Mouse (Mus musculus) midbrain, embryonic 14.5 days (tissue): ENCODE measurements at regions not wholly inside any gene's neighbourhood (a gene's known extent, or its start where the extent isn't known, plus 50 kb on each side); places are given as distances from the start of the nearest gene placed in this dataset.

ENCODE experiments used
- ATAC-seq: fragments of 200-750 bp; cut with Nextera tagmentation; 2 replicates; pipeline ENCODE4 v1.8.0; 2017; ENCODE audit warnings: moderate number of reproducible peaks, moderate library complexity; ENCODE audit not compliant: low FRiP score, low TSS enrichment
- DNase-seq: peaks from one replicate; pipeline ENCODE4 v3.0.0-alpha.2; 2015
- H3K27ac ChIP-seq: fragments of 300-500 bp; sonication (generic); replicated peaks from 2 replicates; pipeline ENCODE4 v1.5.1; 2014; ENCODE audit warnings: mild to moderate bottlenecking, low read depth, low read length, moderate library complexity
- H3K27me3 ChIP-seq: fragments of 300-500 bp; sonication (generic); 2 replicates; pipeline ENCODE4 v1.6.1; 2014; ENCODE audit warnings: low read length, control low read depth, mixed read lengths; ENCODE audit not compliant: control insufficient read depth, insufficient read depth
- H3K36me3 ChIP-seq: fragments of 300-500 bp; sonication (generic); 2 replicates; pipeline ENCODE4 v1.6.1; 2014; ENCODE audit warnings: low read length, control low read depth; ENCODE audit not compliant: control insufficient read depth, insufficient read depth
- H3K4me1 ChIP-seq: fragments of 300-500 bp; sonication (generic); 2 replicates; pipeline ENCODE4 v1.6.1; 2014; ENCODE audit warnings: mild to moderate bottlenecking, antibody characterized with exemption, low read length, control low read depth; ENCODE audit not compliant: control insufficient read depth, insufficient read depth
- H3K4me2 ChIP-seq: fragments of 300-500 bp; sonication (generic); 2 replicates; pipeline ENCODE4 v1.6.1; 2014; ENCODE audit warnings: mild to moderate bottlenecking, low read length, moderate library complexity
- H3K4me3 ChIP-seq: fragments of 300-500 bp; sonication (generic); replicated peaks from 2 replicates; pipeline ENCODE4 v1.5.1; 2014; ENCODE audit warnings: low read depth, low read length
- H3K9ac ChIP-seq: fragments of 300-500 bp; sonication (generic); replicated peaks from 2 replicates; pipeline ENCODE4 v1.6.1; 2014; ENCODE audit warnings: mild to moderate bottlenecking, low read length, moderate library complexity
- H3K9me3 ChIP-seq: fragments of 300-500 bp; sonication (generic); 2 replicates; pipeline ENCODE4 v1.6.1; 2016; ENCODE audit warnings: low read length, control low read depth, mixed read lengths; ENCODE audit not compliant: control insufficient read depth
- WGBS: fragments of 180-500 bp; shearing (Covaris S2); extraction: QIAGEN DNeasy Blood & Tissue Kit; methylation state at CpG from one replicate; pipeline ENCODE4 v1.1.7; 2014; 5-methylcytosine and 5-hydroxymethylcytosine counted together

DNA sequence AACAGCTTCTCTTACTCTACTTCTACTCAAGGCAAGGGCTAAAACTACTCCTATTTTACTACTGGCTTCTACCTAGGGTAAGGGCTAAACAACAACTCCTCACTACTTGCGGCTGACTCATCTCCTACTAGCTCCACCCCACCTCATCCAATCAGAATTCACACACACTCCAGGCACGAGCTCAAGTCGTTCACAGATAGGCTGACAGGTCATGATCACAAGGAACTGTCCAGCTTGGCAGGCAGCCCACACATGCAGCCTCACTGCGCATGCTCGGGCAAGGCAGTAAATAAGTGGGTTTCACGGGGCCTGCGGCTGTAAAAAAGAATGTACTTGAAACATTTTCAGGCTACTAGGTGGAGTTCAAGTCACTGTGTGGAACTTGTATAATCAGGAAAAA lies 197.6 kb downstream of the Ccdc50 start:
- H3K27ac ChIP-seq = no peak overlapping the region
- H3K27me3 ChIP-seq = no peaks in the 10 kb centered on the region
- WGBS = 60% methylated on average over 7 of the region's 7 CpGs
- no peak for DNase-seq
- ATAC-seq = no peak
- H3K36me3 ChIP-seq = no peaks in the 10 kb centered on the region
- no peaks in the 10 kb centered on the region for H3K9me3 ChIP-seq
- no peak overlapping the region for H3K4me2 ChIP-seq
- no peak overlapping the region for H3K9ac ChIP-seq
- H3K4me1 ChIP-seq = no peaks in the 10 kb centered on the region
- H3K4me3 ChIP-seq = no peak overlapping the region

DNA sequence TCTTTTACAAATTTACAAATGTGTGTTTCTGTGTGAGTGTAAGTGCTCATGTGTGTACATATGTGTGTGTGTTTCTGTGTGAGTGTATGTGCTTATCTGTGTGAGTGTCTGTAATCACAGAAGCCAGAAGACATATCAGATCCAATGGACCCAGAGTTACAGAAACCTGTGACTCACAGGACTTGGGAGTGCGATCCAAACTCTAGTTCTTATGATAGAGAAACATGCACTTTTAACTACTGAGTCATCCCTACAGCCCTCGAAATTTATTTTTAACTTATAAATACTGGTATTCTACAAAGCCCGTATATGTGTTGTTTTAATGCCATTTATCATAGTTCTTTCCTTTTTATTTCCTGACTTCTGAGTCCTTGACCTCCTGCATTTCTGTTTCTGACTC lies 220.7 kb downstream of the Ccdc50 start:
- DNase-seq (no peak), ATAC-seq (no peak)
- H3K9me3 ChIP-seq = no peaks in the 10 kb centered on the region
- H3K36me3 ChIP-seq = no peaks in the 10 kb centered on the region
- 91% methylated on average over 3 of the region's 3 CpGs for WGBS
- no peak overlapping the region for H3K9ac ChIP-seq
- H3K4me2 ChIP-seq = no peak overlapping the region
- H3K4me3 ChIP-seq = no peak overlapping the region
- H3K27me3 ChIP-seq = no peaks in the 10 kb centered on the region
- H3K27ac ChIP-seq = no peak overlapping the region
- no peaks in the 10 kb centered on the region for H3K4me1 ChIP-seq

DNA sequence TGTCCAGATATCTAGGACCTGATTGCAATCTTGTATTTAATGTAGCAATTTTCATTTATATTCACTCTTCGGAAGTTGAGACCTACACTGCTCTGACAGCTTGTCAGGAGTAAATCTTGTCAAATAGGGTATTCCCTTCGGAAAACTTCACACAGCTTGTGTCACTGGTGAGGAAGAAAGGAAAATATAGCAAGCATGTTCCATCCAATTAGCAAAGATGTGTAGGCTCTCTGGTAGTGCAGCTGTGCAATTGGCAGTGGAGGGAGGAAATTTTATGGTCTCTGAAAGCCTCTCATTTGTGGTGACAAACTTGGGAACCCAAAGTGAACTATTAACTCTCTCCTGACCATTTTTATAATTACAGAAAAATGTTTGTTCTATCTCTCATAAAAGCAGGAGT lies 252.6 kb downstream of the Ccdc50 start:
- H3K27me3 ChIP-seq = no peaks in the 10 kb centered on the region
- H3K9me3 ChIP-seq = no peaks in the 10 kb centered on the region
- WGBS = 49% methylated on average over 2 of the region's 2 CpGs
- no peaks in the 10 kb centered on the region for H3K4me1 ChIP-seq
- no peak overlapping the region for H3K27ac ChIP-seq
- H3K4me3 ChIP-seq = no peak overlapping the region
- peak; percentile 23 for DNase-seq
- H3K9ac ChIP-seq = no peak overlapping the region
- H3K36me3 ChIP-seq = no peaks in the 10 kb centered on the region
- H3K4me2 ChIP-seq = no peak overlapping the region
- no peak for ATAC-seq

DNA sequence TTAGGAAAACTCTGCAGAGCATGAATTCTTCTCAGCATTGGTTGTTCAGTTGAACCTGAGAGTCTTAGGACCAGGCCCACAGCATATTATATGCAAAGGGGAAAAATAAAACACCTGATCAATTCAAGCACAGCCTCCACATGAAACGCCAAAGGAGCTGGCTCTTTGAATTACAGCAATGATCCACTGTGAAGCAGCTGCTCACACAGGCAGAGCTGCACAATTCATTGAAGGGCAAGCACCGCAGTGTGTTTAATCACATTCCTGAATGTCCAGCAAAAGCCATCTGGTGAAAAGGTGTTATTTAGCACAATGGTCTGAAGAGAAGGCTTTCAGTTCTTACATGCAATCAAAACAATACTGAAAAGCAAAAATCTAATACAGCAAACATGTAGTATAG lies 289.6 kb downstream of the Ccdc50 start:
- DNase-seq = peak; percentile 28
- Histone ChIP-seq H3K27me3 (no peaks in the 10 kb centered on the region), H3K4me2 (no peak overlapping the region), H3K4me3 (no peak overlapping the region), H3K9me3 (no peaks in the 10 kb centered on the region), H3K9ac (no peak overlapping the region), H3K36me3 (no peaks in the 10 kb centered on the region), H3K4me1 (no peaks in the 10 kb centered on the region), H3K27ac (no peak overlapping the region)
- ATAC-seq = no peak
- WGBS = 36% methylated on average over 2 of the region's 2 CpGs

DNA sequence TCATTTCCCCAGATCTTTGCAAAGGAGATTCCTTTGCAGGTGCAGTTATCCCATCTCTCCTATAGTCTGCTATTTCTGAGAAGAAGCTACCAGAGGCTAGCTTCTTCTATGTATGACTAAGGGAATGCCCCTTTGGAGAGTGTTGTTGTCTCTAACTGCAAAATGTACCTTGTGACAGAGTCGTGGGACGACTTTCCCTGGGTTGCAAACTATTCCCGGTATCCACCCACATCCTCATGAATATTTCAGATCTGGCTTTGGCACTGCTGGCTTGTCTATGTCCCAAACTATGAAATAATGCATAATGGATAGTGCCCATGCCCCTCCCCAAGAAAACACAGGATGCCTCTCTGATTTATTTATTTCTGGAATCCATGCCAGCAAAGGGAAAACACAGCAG lies 294.3 kb downstream of the Ccdc50 start:
- Histone ChIP-seq H3K9me3 (no peaks in the 10 kb centered on the region), H3K4me2 (no peak overlapping the region), H3K36me3 (no peaks in the 10 kb centered on the region), H3K4me1 (no peaks in the 10 kb centered on the region), H3K27ac (no peak overlapping the region), H3K4me3 (no peak overlapping the region), H3K9ac (no peak overlapping the region), H3K27me3 (no peaks in the 10 kb centered on the region)
- WGBS = 75% methylated on average over 3 of the region's 3 CpGs
- DNase-seq (no peak), ATAC-seq (no peak)

DNA sequence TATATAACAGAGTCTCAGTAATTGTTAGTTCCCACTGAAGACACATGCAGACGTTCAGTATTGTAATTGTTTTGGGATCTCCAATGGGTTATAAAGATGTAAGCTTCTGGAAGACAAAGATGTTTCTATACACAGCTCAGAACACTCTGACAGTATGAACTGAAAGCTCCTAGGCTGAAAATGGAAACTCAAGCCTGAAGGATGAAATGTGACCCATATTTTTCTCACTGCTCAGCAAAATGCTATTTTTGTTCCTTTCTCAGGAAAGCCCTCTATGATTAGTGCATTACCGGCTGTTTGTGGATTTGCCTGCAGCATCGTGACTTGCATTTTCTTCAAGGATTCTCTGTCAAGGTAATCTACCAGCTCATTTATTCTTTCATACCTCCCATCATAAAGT lies 295.2 kb downstream of the Ccdc50 start:
- H3K36me3 ChIP-seq = no peaks in the 10 kb centered on the region
- ATAC-seq = no peak
- H3K9ac ChIP-seq = no peak overlapping the region
- H3K9me3 ChIP-seq = no peaks in the 10 kb centered on the region
- H3K27ac ChIP-seq = no peak overlapping the region
- 70% methylated on average over 3 of the region's 3 CpGs for WGBS
- DNase-seq = no peak
- no peaks in the 10 kb centered on the region for H3K27me3 ChIP-seq
- H3K4me3 ChIP-seq = no peak overlapping the region
- no peaks in the 10 kb centered on the region for H3K4me1 ChIP-seq
- H3K4me2 ChIP-seq = no peak overlapping the region

DNA sequence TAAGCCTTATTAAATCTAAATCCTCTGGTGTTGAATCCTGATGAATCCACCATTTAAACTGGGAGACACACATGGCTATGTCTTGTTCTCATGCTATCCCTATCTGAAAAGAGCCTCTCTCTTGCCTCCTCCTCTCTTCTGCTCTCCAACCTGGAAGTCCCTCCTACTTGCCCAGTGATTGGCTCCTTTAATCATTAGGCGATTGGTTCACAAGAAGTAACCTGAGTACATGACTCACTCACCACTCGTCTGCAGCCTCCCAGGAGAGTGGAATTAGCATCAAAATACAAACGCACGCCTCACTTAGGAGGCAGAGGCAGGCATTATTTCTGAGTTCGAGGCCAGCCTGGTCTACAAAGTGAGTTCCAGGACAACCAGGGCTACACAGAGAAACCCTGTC lies 321.3 kb downstream of the Ccdc50 start:
- Histone ChIP-seq H3K27ac (no peak overlapping the region), H3K4me3 (no peak overlapping the region), H3K27me3 (no peaks in the 10 kb centered on the region), H3K4me1 (no peaks in the 10 kb centered on the region), H3K9ac (no peak overlapping the region), H3K36me3 (no peaks in the 10 kb centered on the region), H3K9me3 (no peaks in the 10 kb centered on the region), H3K4me2 (no peak overlapping the region)
- 79% methylated on average over 5 of the region's 5 CpGs for WGBS
- DNase-seq (no peak), ATAC-seq (no peak)

DNA sequence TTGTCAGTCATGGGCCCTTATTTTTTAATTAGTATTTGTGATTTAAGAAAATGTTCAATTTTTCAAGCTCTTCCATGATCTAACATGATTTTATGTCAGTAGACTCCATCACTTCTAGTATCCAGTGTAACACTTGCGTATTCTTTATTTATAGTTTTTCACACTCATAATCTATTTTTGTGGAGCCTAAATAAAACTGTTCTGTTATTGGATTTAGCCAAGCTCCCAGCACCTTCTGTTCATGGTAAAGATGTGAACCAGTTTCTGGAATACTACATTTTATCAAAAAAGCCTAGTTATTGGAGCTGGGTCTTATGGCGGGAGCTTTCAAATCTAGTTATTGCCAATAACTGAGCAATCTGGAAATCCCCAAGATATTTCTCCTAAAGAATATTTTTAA lies 334.8 kb downstream of the Ccdc50 start:
- Histone ChIP-seq H3K9me3 (no peaks in the 10 kb centered on the region), H3K36me3 (no peaks in the 10 kb centered on the region), H3K4me3 (no peak overlapping the region), H3K27me3 (no peaks in the 10 kb centered on the region), H3K27ac (no peak overlapping the region), H3K9ac (no peak overlapping the region), H3K4me1 (no peaks in the 10 kb centered on the region), H3K4me2 (no peak overlapping the region)
- ATAC-seq (no peak), DNase-seq (no peak)
- WGBS = 97% methylated on average over 2 of the region's 2 CpGs
